Mouse (Mus musculus): ENCODE data around the gene Gm3138. TPM values are rescaled to one million over a fixed set of nuclear protein-coding genes. Genes with fewer than 3 reads are reported as not detected.
"Not testable (repeated sequence)": the region's sequence is repeated elsewhere in the genome, so short reads cannot be mapped to it uniquely, and the experiment has no call there.

Gm3138 gene
- polyA plus RNA-seq (2017; shearing (Covaris generic)), result not detected

GRCm38 (mm10) chr14:4249331-4249730, at the start of gene Gm3138:
Gm3138 (plus strand) TSS chr14:4249631.
- not testable (repeated sequence) for ATAC-seq

- not testable (repeated sequence) for ATAC-seq
Observed at GRCm38 (mm10) chr14:4269238-4269950, 20.0 kb downstream of the Gm3138 start.

GRCm38 (mm10) chr14:4279828-4280227, 30.4 kb downstream of the Gm3138 start:
- not testable (repeated sequence) for ATAC-seq

Other genes starting within 250 kb of the Gm3138 start
- 1 to 10 TPM in 1 of 2 experiments, under 1 TPM in 1; 0.65 to 2.6 TPM for gene Gm5796, start 225.7 kb upstream of the Gm3138 start, polyA plus RNA-seq (2017; shearing (Covaris generic))
- under 1 TPM; 0.29 to 0.41 TPM for gene Gm3115, start 165.5 kb upstream of the Gm3138 start, polyA plus RNA-seq (2017; shearing (Covaris generic))
- 1 to 10 TPM in 1 of 2 experiments, under 1 TPM in 1; 0.79 to 2.1 TPM for gene Gm8108, start 139.1 kb upstream of the Gm3138 start, polyA plus RNA-seq (2017; shearing (Covaris generic))
- gene Gm3127, start 84.6 kb upstream of the Gm3138 start, polyA plus RNA-seq (2017; shearing (Covaris generic)), result not detected
- gene Gm2974, start 67.1 kb upstream of the Gm3138 start, polyA plus RNA-seq (2017; shearing (Covaris generic)), result 1 to 10 TPM in 1 of 2 experiments, under 1 TPM in 1; 0.69 to 1.7 TPM
- gene Gm3149, start 67.7 kb downstream of the Gm3138 start, polyA plus RNA-seq (2017; shearing (Covaris generic)), result not detected
- gene 2610042L04Rik, start 85.1 kb downstream of the Gm3138 start, polyA plus RNA-seq (2017; shearing (Covaris generic)), result 1 to 10 TPM; 3.1 to 7.4 TPM
- gene Gm3159, start 147.9 kb downstream of the Gm3138 start, polyA plus RNA-seq (2017; shearing (Covaris generic)), result not detected
- 1 to 10 TPM; 1.6 to 2.4 TPM for gene Gm3164, start 165.8 kb downstream of the Gm3138 start, polyA plus RNA-seq (2017; shearing (Covaris generic))
- 1 to 10 TPM in 1 of 2 experiments, not detected in 1; 2.6 TPM for gene Gm3173, start 181.4 kb downstream of the Gm3138 start, polyA plus RNA-seq (2017; shearing (Covaris generic))
- gene Gm3182, start 232.1 kb downstream of the Gm3138 start, polyA plus RNA-seq (2017; shearing (Covaris generic)), result not detected